Mouse (Mus musculus) liver, adult 2 months (tissue): Measurements from ENCODE around the gene Arid5a. TPM values are rescaled to one million over a fixed set of nuclear protein-coding genes. Genes with fewer than 3 reads are reported as not detected.

ENCODE experiments used
- DNase-seq: peaks from one replicate; pipeline ENCODE4 v3.0.0-alpha.2; 2011; ENCODE audit warnings: low read depth, low spot score; ENCODE audit errors: extremely low read depth
- H3K27ac ChIP-seq: fragments of 200-500 bp; replicated peaks from 2 replicates; pipeline ENCODE4 v1.5.1; 2012; ENCODE audit warnings: low read depth, mild to moderate bottlenecking, control low read depth, inconsistent platforms, low read length; ENCODE audit not compliant: insufficient read depth
- H3K27me3 ChIP-seq: fragments of 200-500 bp; 2 replicates; pipeline ENCODE4 v1.6.1; 2012; ENCODE audit warnings: mild to moderate bottlenecking, moderate library complexity, low read length, inconsistent platforms; ENCODE audit not compliant: control insufficient read depth, insufficient read depth
- H3K36me3 ChIP-seq: fragments of 200-500 bp; 2 replicates; pipeline ENCODE4 v1.6.1; 2012; ENCODE audit warnings: low read length, inconsistent platforms; ENCODE audit not compliant: control insufficient read depth, insufficient read depth
- H3K4me1 ChIP-seq: fragments of 200-500 bp; 2 replicates; pipeline ENCODE4 v1.6.1; 2011; ENCODE audit warnings: low read length; ENCODE audit not compliant: control insufficient read depth, insufficient read depth
- H3K4me3 ChIP-seq: fragments of 200-500 bp; 2 replicates; pipeline ENCODE4 v1.5.1; 2011; ENCODE audit warnings: low read depth, mild to moderate bottlenecking, control low read depth, low read length, moderate library complexity; ENCODE audit not compliant: insufficient read depth
- H3K79me2 ChIP-seq: fragments of 200-500 bp; 2 replicates; pipeline ENCODE4 v1.6.1; 2012; ENCODE audit warnings: inconsistent platforms, mild to moderate bottlenecking, low read length, moderate library complexity; ENCODE audit not compliant: control insufficient read depth, insufficient read depth
- H3K9ac ChIP-seq: fragments of 200-500 bp; 2 replicates; pipeline ENCODE4 v1.6.1; 2012; ENCODE audit warnings: low read depth, mild to moderate bottlenecking, control low read depth, inconsistent platforms, low read length
- CTCF ChIP-seq: fragments of 200-500 bp; IDR thresholded peaks from 2 replicates; pipeline ENCODE4 v1.5.1; 2011; ENCODE audit warnings: low read depth, low read length, control low read depth
- POLR2A ChIP-seq: fragments of 200-500 bp; IDR thresholded peaks from 2 replicates; pipeline ENCODE4 v1.6.1; 2011; ENCODE audit warnings: low read length, control low read depth; ENCODE audit not compliant: insufficient read depth; ENCODE audit errors: extremely low read depth
- WGBS: fragments of 180-500 bp; shearing (Covaris S2); methylation state at CpG from one replicate; pipeline ENCODE4 v1.1.7; 2018; 5-methylcytosine and 5-hydroxymethylcytosine counted together
- polyA plus RNA-seq: library from polyadenylated mRNA; depleted of rRNA; stranded (reverse); fragments of >200 nt; gene quantifications from 2 replicates; pipeline ENCODE4 v1.2.3, GENCODE M21; 2012; rRNA removed
- total RNA-seq: library from RNA; depleted of rRNA; stranded (reverse); fragments of >200 nt; gene quantifications from 2 replicates; pipeline ENCODE4 v1.2.3, GENCODE M21; 2014; rRNA removed

Gene Arid5a
- total RNA-seq (0.67 and 1.7 TPM in 2 replicates), polyA plus RNA-seq (1.7 and 3.8 TPM in 2 replicates)

DNA sequence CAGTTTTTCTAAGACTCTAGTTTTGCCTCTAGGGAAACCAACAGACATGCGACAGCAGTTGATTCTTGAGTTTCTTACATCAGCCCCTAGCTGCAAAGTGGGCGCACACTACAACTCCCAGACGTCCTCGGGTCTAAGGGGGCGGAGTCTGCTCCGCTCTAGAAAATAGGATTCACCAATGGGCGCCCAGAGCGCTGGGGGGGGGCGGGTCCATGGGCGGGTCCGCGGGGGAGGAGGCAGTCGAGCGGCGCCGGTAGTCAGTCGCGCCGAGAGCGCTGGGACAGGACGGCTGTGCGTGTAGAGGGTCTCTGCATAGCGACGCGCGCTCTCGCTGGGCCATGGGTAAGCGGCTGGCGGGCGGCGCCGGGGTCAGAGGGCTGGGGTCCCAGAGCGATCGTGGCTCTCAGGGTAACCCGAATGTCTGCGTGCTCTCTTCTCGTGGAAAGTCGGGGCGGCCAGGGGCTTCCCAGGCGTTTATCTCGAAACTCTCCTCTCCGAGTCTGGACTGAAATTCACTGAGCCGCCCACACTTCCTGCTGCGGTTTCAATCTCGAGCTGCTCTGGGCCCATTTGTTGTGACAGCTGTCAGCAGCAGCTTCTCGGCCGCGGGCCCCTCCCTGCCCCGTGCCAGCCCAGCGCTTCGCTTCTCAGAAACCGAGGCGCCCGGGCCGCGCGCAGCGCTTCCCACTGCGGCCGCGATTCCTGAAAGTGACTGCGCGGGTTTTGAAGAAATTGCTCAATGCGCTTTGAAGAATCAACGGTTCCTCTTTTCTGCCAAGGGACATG, at the start of gene Arid5a:
Gene Arid5a (plus strand): TSS at position 239 of the 786 bp plus-strand sequence.
- WGBS, result under 1% methylated on average over 65 of the region's 65 CpGs
- Histone ChIP-seq H3K9ac (peak within 1 kb of the TSS; percentile 92), H3K79me2 (no peaks in the 10 kb centered on the region; the same call in 1 of the 2 replicates), H3K4me3 (peak within 1 kb of the TSS; percentile 90), H3K27me3 (no peaks in the 10 kb centered on the region), H3K27ac (peak within 1 kb of the TSS; percentile 67), H3K36me3 (no peaks in the 10 kb centered on the region), H3K4me1 (peaks cover 5% of the 10 kb centered on the region)
- TF ChIP-seq POLR2A (peak; percentile 100), CTCF (no peak)
- DNase-seq, result peak; percentile 65

GRCm38 (mm10) chr1:36258631-36259030, 48.9 kb upstream of the Arid5a start:
- peak; percentile 22 for DNase-seq
- Histone ChIP-seq H3K9ac (no peak overlapping the region), H3K27me3 (no peaks in the 10 kb centered on the region), H3K4me1 (peaks cover 2% of the 10 kb centered on the region; the same call in 1 of the 2 replicates), H3K4me3 (no peak overlapping the region), H3K27ac (no peak overlapping the region), H3K36me3 (no peaks in the 10 kb centered on the region), H3K79me2 (no peaks in the 10 kb centered on the region)
- WGBS, result 78% methylated on average over 2 of the region's 2 CpGs
- TF ChIP-seq POLR2A, result no peak
- TF ChIP-seq CTCF, result no peak

DNA sequence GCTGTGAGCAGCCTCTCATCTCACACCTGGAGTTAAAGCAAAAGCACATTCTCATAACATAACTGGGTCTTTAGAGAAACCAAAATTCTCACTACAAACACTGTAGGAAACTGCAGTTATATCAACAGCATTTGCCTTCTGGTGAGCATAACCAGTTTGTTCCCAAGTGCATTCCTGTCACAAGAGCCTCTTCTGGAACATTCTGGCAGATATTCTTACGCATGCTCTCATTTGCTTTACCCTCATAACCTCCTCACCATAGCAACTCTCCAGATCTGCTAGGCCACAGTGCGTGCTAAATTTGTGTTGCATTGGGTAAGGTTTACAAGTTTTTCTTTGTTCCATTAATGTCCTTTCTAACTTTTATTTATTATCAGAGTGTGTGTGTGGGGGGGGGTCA, 48.3 kb upstream of the Arid5a start:
- Histone ChIP-seq H3K79me2 (no peaks in the 10 kb centered on the region), H3K36me3 (no peaks in the 10 kb centered on the region), H3K27me3 (no peaks in the 10 kb centered on the region), H3K27ac (no peak overlapping the region), H3K4me3 (no peak overlapping the region), H3K9ac (no peak overlapping the region), H3K4me1 (peaks cover 2% of the 10 kb centered on the region; the same call in 1 of the 2 replicates)
- WGBS, result 100% methylated on average over 2 of the region's 2 CpGs
- no peak for DNase-seq
- TF ChIP-seq CTCF (no peak), POLR2A (no peak)

DNA sequence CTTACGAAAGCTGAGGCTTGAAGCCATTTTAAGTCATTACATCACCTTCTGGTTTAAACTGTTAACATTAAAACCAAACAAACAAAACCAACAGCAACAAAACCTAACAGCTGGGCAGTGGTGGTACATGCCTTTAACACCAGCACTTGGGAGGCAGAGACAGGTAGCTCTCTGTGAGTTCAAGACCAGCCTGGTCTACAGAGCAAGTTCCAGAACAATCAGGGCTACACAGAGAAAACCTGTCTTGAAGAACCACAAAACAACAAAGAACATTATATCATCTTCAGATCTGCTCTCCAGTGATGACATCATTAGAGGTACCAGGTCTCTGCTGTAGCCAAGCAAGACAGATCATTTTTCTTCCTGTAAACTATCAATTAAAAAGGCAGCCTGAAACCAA, 47.1 kb upstream of the Arid5a start:
- no peaks in the 10 kb centered on the region; the same call in 1 of the 2 replicates for H3K4me1 ChIP-seq
- 82% methylated on average over 1 of the region's 1 CpGs for WGBS
- DNase-seq, result no peak
- no peaks in the 10 kb centered on the region for H3K36me3 ChIP-seq
- H3K27ac ChIP-seq, result no peak overlapping the region
- no peaks in the 10 kb centered on the region for H3K27me3 ChIP-seq
- TF ChIP-seq CTCF, result no peak
- H3K9ac ChIP-seq, result no peak overlapping the region
- no peaks in the 10 kb centered on the region for H3K79me2 ChIP-seq
- H3K4me3 ChIP-seq, result no peak overlapping the region

DNA sequence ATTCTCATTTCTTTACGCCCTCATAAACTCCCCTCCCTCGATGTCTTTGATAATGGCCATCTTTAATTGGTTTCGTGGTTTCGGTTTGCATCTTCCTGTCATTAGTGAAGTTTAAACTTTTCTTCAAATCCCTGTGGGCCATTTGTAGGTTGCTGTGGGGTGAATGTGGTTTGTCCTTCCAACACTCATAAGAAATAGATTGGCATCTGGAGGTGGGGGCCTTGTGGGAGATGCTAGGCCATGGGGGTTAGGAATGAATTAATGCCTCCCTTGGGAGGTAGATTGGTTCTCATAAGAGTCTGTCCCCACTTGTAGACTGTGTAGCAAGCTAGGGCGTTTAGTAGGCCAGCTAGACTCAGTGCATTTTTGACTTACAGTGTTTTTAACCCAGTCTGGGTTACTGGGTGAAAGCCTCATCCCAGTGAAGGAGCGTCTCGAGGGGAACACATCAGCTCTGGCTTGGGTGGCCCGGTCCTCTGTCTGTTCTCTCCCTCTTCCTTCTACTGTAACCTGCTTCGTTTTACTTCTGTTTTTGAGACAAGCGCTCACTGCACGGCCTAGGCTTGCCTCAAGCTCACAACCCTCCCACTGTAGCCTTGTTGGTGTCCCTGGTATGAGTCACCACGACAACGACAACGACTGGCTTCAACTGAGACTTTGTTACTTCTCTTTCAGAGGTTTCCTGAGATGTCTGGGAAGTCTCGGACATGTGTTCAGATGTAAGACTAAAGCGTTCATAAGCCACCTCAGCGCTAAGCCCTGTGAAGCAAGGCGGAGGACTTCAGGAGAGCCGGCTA, 45.6 kb upstream of the Arid5a start:
- H3K4me3 ChIP-seq, result no peak overlapping the region
- WGBS, result 76% methylated on average over 19 of the region's 19 CpGs
- H3K4me1 ChIP-seq, result no peaks in the 10 kb centered on the region; the same call in none of the 2 replicates
- no peak for TF ChIP-seq POLR2A
- no peak for TF ChIP-seq CTCF
- H3K27ac ChIP-seq, result no peak overlapping the region
- no peaks in the 10 kb centered on the region for H3K79me2 ChIP-seq
- peak; percentile 42 for DNase-seq
- H3K9ac ChIP-seq, result no peak overlapping the region
- no peaks in the 10 kb centered on the region for H3K36me3 ChIP-seq
- H3K27me3 ChIP-seq, result no peaks in the 10 kb centered on the region
